Mouse (Mus musculus) lung, postnatal 25 days (tissue): Measurements from ENCODE around the gene Ada.
A peak's percentile ranks its signal among the peaks of the same experiment; 100 is the strongest.

Experiments
- DNase-seq: peaks from one replicate; pipeline ENCODE4 v3.0.0; 2022; ENCODE audit warnings: low spot score

Ada gene

GRCm38 (mm10) chr2:163749647-163750611, at the start of gene Ada:
Gene Ada (minus strand): TSS chr2:163750239.
- peak; percentile 37 for DNase-seq

- peak; percentile 64 for DNase-seq
Observed at GRCm38 (mm10) chr2:163798411-163798810, 48.4 kb upstream of the Ada start.

GRCm38 (mm10) chr2:163788484-163788883, 38.4 kb upstream of the Ada start:
- DNase-seq: peak; percentile 71

GRCm38 (mm10) chr2:163787709-163788108, 37.7 kb upstream of the Ada start:
- DNase-seq: peak; percentile 63

GRCm38 (mm10) chr2:163787086-163787485, 37.0 kb upstream of the Ada start:
- no peak for DNase-seq

GRCm38 (mm10) chr2:163783901-163784300, 33.9 kb upstream of the Ada start:
- no peak for DNase-seq

GRCm38 (mm10) chr2:163783368-163783767, 33.3 kb upstream of the Ada start:
- DNase-seq: no peak

- no peak for DNase-seq
Observed at GRCm38 (mm10) chr2:163778896-163779295, 28.9 kb upstream of the Ada start.

- DNase-seq: no peak
Observed at GRCm38 (mm10) chr2:163777061-163777460, 27.0 kb upstream of the Ada start.

GRCm38 (mm10) chr2:163776661-163777060, 26.6 kb upstream of the Ada start:
- no peak for DNase-seq

GRCm38 (mm10) chr2:163770731-163771130, 20.7 kb upstream of the Ada start:
- no peak for DNase-seq

GRCm38 (mm10) chr2:163766890-163767289, 16.9 kb upstream of the Ada start:
- no peak for DNase-seq

GRCm38 (mm10) chr2:163766261-163766660, 16.2 kb upstream of the Ada start:
- no peak for DNase-seq

GRCm38 (mm10) chr2:163761402-163761801, 11.4 kb upstream of the Ada start:
- DNase-seq: no peak

GRCm38 (mm10) chr2:163760589-163760988, 10.6 kb upstream of the Ada start:
- DNase-seq: no peak

GRCm38 (mm10) chr2:163758146-163758545, 8.1 kb upstream of the Ada start:
- DNase-seq: no peak

GRCm38 (mm10) chr2:163756723-163757122, 6.7 kb upstream of the Ada start:
- DNase-seq: peak; percentile 37

- no peak for DNase-seq
Observed at GRCm38 (mm10) chr2:163754228-163754627, 4.2 kb upstream of the Ada start.

GRCm38 (mm10) chr2:163744801-163745570, 5.1 kb downstream of the Ada start:
- DNase-seq: no peak

GRCm38 (mm10) chr2:163743357-163743756, 6.7 kb downstream of the Ada start:
- DNase-seq: no peak

GRCm38 (mm10) chr2:163742656-163743055, 7.4 kb downstream of the Ada start:
- DNase-seq: no peak

GRCm38 (mm10) chr2:163735980-163736379, 14.1 kb downstream of the Ada start:
- peak; percentile 48 for DNase-seq

- no peak for DNase-seq
Observed at GRCm38 (mm10) chr2:163735163-163735562, 14.9 kb downstream of the Ada start.
